Mouse (Mus musculus): Measurements from ENCODE around the gene Sim2. TPM values are rescaled to one million over a fixed set of nuclear protein-coding genes. Genes with fewer than 3 reads are reported as not detected.

Sim2 gene
- polyA plus RNA-seq, 1 experiment from 2014 or later = 0.22 TPM

GRCm38 (mm10) chr16:94128236-94128835 is 43.6 kb downstream of the Sim2 start:
- Histone ChIP-seq H3K4me1 (ENCODE audit: control insufficient read depth, insufficient read depth, low read length) (peaks cover 7% of the 10 kb centered on the region), H3K9me3 (ENCODE audit: control insufficient read depth, low read depth, low read length) (no peaks in the 10 kb centered on the region), H3K27me3 (ENCODE audit: control insufficient read depth, insufficient read depth, low read length) (0 out of 2 replicates have a peak, but pooled peaks cover 14% of the 10 kb centered on the region), H3K9ac (replicated peaks; ENCODE audit: low read depth, low read length) (no peak overlapping the region), H3K4me2 (replicated peaks; ENCODE audit: low read depth, low read length) (no peak overlapping the region), H3K27ac (ENCODE audit: low read length) (no peak overlapping the region), H3K4me3 (ENCODE audit: low read depth, low read length) (no peak overlapping the region), H3K36me3 (ENCODE audit: control insufficient read depth, insufficient read depth, low read length) (no peaks in the 10 kb centered on the region)
- 55% methylated on average over 2 of the region's 2 CpGs for WGBS
- ATAC-seq (ENCODE audit: insufficient number of reproducible peaks, insufficient read depth, low FRiP score, low read depth) = no peak

GRCm38 (mm10) chr16:94134218-94134617 is 49.5 kb downstream of the Sim2 start:
- 60% methylated on average over 10 of the region's 10 CpGs for WGBS
- Histone ChIP-seq H3K4me1 (ENCODE audit: control insufficient read depth, insufficient read depth, low read length) (no peaks in the 10 kb centered on the region), H3K27ac (ENCODE audit: low read length) (no peak overlapping the region), H3K27me3 (ENCODE audit: control insufficient read depth, insufficient read depth, low read length) (no peaks in the 10 kb centered on the region), H3K4me2 (replicated peaks; ENCODE audit: low read depth, low read length) (no peak overlapping the region), H3K4me3 (ENCODE audit: low read depth, low read length) (no peak overlapping the region), H3K36me3 (ENCODE audit: control insufficient read depth, insufficient read depth, low read length) (no peaks in the 10 kb centered on the region), H3K9me3 (ENCODE audit: control insufficient read depth, low read depth, low read length) (no peaks in the 10 kb centered on the region), H3K9ac (replicated peaks; ENCODE audit: low read depth, low read length) (no peak overlapping the region)
- no peak for ATAC-seq (ENCODE audit: insufficient number of reproducible peaks, insufficient read depth, low FRiP score, low read depth)

- Histone ChIP-seq H3K4me2 (replicated peaks; ENCODE audit: low read depth, low read length) (no peak overlapping the region), H3K9me3 (ENCODE audit: control insufficient read depth, low read depth, low read length) (no peaks in the 10 kb centered on the region), H3K27ac (ENCODE audit: low read length) (no peak overlapping the region), H3K27me3 (ENCODE audit: control insufficient read depth, insufficient read depth, low read length) (no peaks in the 10 kb centered on the region), H3K36me3 (ENCODE audit: control insufficient read depth, insufficient read depth, low read length) (no peaks in the 10 kb centered on the region), H3K9ac (replicated peaks; ENCODE audit: low read depth, low read length) (no peak overlapping the region), H3K4me1 (ENCODE audit: control insufficient read depth, insufficient read depth, low read length) (peaks cover 10% of the 10 kb centered on the region), H3K4me3 (ENCODE audit: low read depth, low read length) (no peak overlapping the region)
- no peak for ATAC-seq (ENCODE audit: insufficient number of reproducible peaks, insufficient read depth, low FRiP score, low read depth)
- WGBS = 73% methylated on average over 10 of the region's 10 CpGs
Measured at GRCm38 (mm10) chr16:94140746-94141145, 56.0 kb downstream of the Sim2 start.

- WGBS = 8% methylated on average over 10 of the region's 10 CpGs
- no peak overlapping the region for H3K9ac ChIP-seq (replicated peaks; ENCODE audit: low read depth, low read length)
- H3K36me3 ChIP-seq (ENCODE audit: control insufficient read depth, insufficient read depth, low read length) = no peaks in the 10 kb centered on the region
- ATAC-seq (ENCODE audit: insufficient number of reproducible peaks, insufficient read depth, low FRiP score, low read depth) = 0 out of 2 replicates have a peak, but pooled peaks have one; percentile 20
- H3K4me2 ChIP-seq (replicated peaks; ENCODE audit: low read depth, low read length) = 0 out of 2 replicates have a peak overlapping the region, but pooled peaks have one; percentile 12
- no peak overlapping the region for H3K4me3 ChIP-seq (ENCODE audit: low read depth, low read length)
- H3K27me3 ChIP-seq (ENCODE audit: control insufficient read depth, insufficient read depth, low read length) = no peaks in the 10 kb centered on the region
- H3K9me3 ChIP-seq (ENCODE audit: control insufficient read depth, low read depth, low read length) = no peaks in the 10 kb centered on the region
- H3K27ac ChIP-seq (ENCODE audit: low read length) = no peak overlapping the region
- peaks cover 16% of the 10 kb centered on the region for H3K4me1 ChIP-seq (ENCODE audit: control insufficient read depth, insufficient read depth, low read length)
Measured at GRCm38 (mm10) chr16:94143325-94143724, 58.6 kb downstream of the Sim2 start.

- peak; percentile 10; the same call in 1 of the 2 replicates for ATAC-seq (ENCODE audit: insufficient number of reproducible peaks, insufficient read depth, low FRiP score, low read depth)
- H3K27ac ChIP-seq (ENCODE audit: low read length) = no peak overlapping the region
Measured at GRCm38 (mm10) chr16:94148139-94148538, 63.4 kb downstream of the Sim2 start.

GRCm38 (mm10) chr16:94150125-94151103 is 65.7 kb downstream of the Sim2 start:
- Histone ChIP-seq H3K4me1 (ENCODE audit: control insufficient read depth, insufficient read depth, low read length) (peaks cover 29% of the 10 kb centered on the region), H3K9ac (replicated peaks; ENCODE audit: low read depth, low read length) (no peak overlapping the region), H3K27ac (ENCODE audit: low read length) (peak overlapping the region; percentile 62; the same call in 1 of the 2 replicates), H3K36me3 (ENCODE audit: control insufficient read depth, insufficient read depth, low read length) (no peaks in the 10 kb centered on the region), H3K4me2 (replicated peaks; ENCODE audit: low read depth, low read length) (no peak overlapping the region), H3K27me3 (ENCODE audit: control insufficient read depth, insufficient read depth, low read length) (no peaks in the 10 kb centered on the region), H3K4me3 (ENCODE audit: low read depth, low read length) (no peak overlapping the region), H3K9me3 (ENCODE audit: control insufficient read depth, low read depth, low read length) (no peaks in the 10 kb centered on the region)
- WGBS = 63% methylated on average over 15 of the region's 15 CpGs
- ATAC-seq (ENCODE audit: insufficient number of reproducible peaks, insufficient read depth, low FRiP score, low read depth) = peak; percentile 90

More at GRCm38 (mm10) chr16:94148139-94148538, 63.4 kb downstream of the Sim2 start:
- H3K4me1 ChIP-seq (ENCODE audit: control insufficient read depth, insufficient read depth, low read length) = peaks cover 32% of the 10 kb centered on the region
- H3K4me3 ChIP-seq (ENCODE audit: low read depth, low read length) = no peak overlapping the region
- no peak overlapping the region for H3K9ac ChIP-seq (replicated peaks; ENCODE audit: low read depth, low read length)
- no peaks in the 10 kb centered on the region for H3K9me3 ChIP-seq (ENCODE audit: control insufficient read depth, low read depth, low read length)
- H3K4me2 ChIP-seq (replicated peaks; ENCODE audit: low read depth, low read length) = no peak overlapping the region
- 40% methylated on average over 11 of the region's 11 CpGs for WGBS
- H3K36me3 ChIP-seq (ENCODE audit: control insufficient read depth, insufficient read depth, low read length) = no peaks in the 10 kb centered on the region
- H3K27me3 ChIP-seq (ENCODE audit: control insufficient read depth, insufficient read depth, low read length) = no peaks in the 10 kb centered on the region

GRCm38 (mm10) chr16:94155041-94155653 is 70.4 kb downstream of the Sim2 start:
- no peak overlapping the region for H3K4me3 ChIP-seq (ENCODE audit: low read depth, low read length)
- no peak overlapping the region for H3K9ac ChIP-seq (replicated peaks; ENCODE audit: low read depth, low read length)
- 56% methylated on average over 14 of the region's 14 CpGs for WGBS
- H3K27ac ChIP-seq (ENCODE audit: low read length) = no peak overlapping the region
- no peaks in the 10 kb centered on the region for H3K36me3 ChIP-seq (ENCODE audit: control insufficient read depth, insufficient read depth, low read length)
- H3K9me3 ChIP-seq (ENCODE audit: control insufficient read depth, low read depth, low read length) = no peaks in the 10 kb centered on the region
- no peak for ATAC-seq (ENCODE audit: insufficient number of reproducible peaks, insufficient read depth, low FRiP score, low read depth)
- H3K27me3 ChIP-seq (ENCODE audit: control insufficient read depth, insufficient read depth, low read length) = no peaks in the 10 kb centered on the region
- no peak overlapping the region for H3K4me2 ChIP-seq (replicated peaks; ENCODE audit: low read depth, low read length)
- peaks cover 18% of the 10 kb centered on the region for H3K4me1 ChIP-seq (ENCODE audit: control insufficient read depth, insufficient read depth, low read length)

GRCm38 (mm10) chr16:94157819-94158218 is 73.1 kb downstream of the Sim2 start:
- peak; percentile 30; the same call in 1 of the 2 replicates for ATAC-seq (ENCODE audit: insufficient number of reproducible peaks, insufficient read depth, low FRiP score, low read depth)
- Histone ChIP-seq H3K9me3 (ENCODE audit: control insufficient read depth, low read depth, low read length) (no peaks in the 10 kb centered on the region), H3K4me2 (replicated peaks; ENCODE audit: low read depth, low read length) (no peak overlapping the region; the same call in 1 of the 2 replicates), H3K36me3 (ENCODE audit: control insufficient read depth, insufficient read depth, low read length) (no peaks in the 10 kb centered on the region), H3K4me1 (ENCODE audit: control insufficient read depth, insufficient read depth, low read length) (peaks cover 12% of the 10 kb centered on the region), H3K27ac (ENCODE audit: low read length) (no peak overlapping the region), H3K4me3 (ENCODE audit: low read depth, low read length) (no peak overlapping the region), H3K9ac (replicated peaks; ENCODE audit: low read depth, low read length) (no peak overlapping the region), H3K27me3 (ENCODE audit: control insufficient read depth, insufficient read depth, low read length) (no peaks in the 10 kb centered on the region)
- WGBS = 33% methylated on average over 8 of the region's 8 CpGs

Measured in stomach, embryonic 14.5 days (tissue).